Mouse (Mus musculus) spleen, adult 18-20 months (tissue): ENCODE data around the gene Gm11237.
"Not testable (repeated sequence)": the region's sequence is repeated elsewhere in the genome, so short reads cannot be mapped to it uniquely, and the experiment has no call there.

Source experiments
- DNase-seq, 2 experiments: peaks; one replicate each; pipeline ENCODE4 v3.0.0; 2022; ENCODE audit warnings: mixed read lengths in 2 of 2

Gene Gm11237

DNA sequence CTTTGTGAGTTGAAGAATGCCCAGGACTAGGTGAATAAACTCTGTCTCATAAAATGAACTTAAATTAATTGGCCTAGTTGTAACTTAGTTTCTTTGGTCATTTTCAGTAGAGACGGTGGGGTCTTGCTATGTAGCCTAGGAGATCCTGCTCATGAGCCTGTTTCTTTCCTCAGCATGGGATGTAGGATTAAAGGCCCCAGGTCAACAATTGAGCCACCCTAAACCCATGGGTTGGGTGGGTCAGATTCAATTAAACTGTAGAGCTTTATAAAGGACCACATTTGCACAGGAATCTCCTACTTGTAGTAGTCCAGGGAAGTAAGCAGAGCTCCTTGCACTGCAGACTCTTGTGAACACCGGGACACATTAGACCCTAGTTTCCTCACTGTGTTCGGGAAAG lies at the start of gene Gm11237:
Gene Gm11237, plus strand, starts transcription at position 301 of the 400 bp plus-strand sequence.
- not testable (repeated sequence) for DNase-seq

DNA sequence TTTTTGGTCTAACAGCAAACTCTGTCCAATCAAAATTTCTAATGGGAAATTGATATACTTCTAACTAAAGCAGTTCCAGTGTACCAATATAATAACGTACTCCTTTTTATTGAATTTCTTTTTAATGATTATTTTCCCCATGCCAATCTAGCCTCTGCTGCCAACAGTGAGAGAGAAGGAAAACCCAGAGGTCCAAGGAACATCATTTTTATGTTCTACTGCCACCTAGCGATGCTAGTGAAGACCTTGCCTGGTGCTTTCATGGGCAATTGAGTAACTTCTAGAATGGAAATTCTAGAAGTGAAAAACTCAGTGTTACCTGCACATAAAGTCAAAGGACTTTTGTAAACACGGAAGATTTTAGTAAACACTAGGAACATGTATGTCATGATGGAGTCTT lies 23.5 kb upstream of the Gm11237 start:
- no peak for DNase-seq

- not testable (repeated sequence) for DNase-seq
Measured at GRCm38 (mm10) chr4:73607581-73607980, 15.2 kb upstream of the Gm11237 start, which contains the start of gene Gm11238. Gm11238 (plus strand) TSS chr4:73607881.

- not testable (repeated sequence) for DNase-seq
Measured at GRCm38 (mm10) chr4:73637821-73638220, 15.0 kb downstream of the Gm11237 start, which contains the start of gene Gm11236. Gm11236 (plus strand) TSS chr4:73638121.

- not testable (repeated sequence) for DNase-seq
Measured at GRCm38 (mm10) chr4:73661864-73662263, 39.1 kb downstream of the Gm11237 start.

GRCm38 (mm10) chr4:73668054-73668453 lies 45.3 kb downstream of the Gm11237 start, which contains the start of gene Gm11239:
Gm11239 (plus strand) TSS chr4:73668354.
- not testable (repeated sequence) for DNase-seq
